Mouse (Mus musculus) heart, adult 18-20 months (tissue): ENCODE data around the gene Armh3. TPM values are rescaled to one million over a fixed set of nuclear protein-coding genes. Genes with fewer than 3 reads are reported as not detected.

ENCODE experiments used
- DNase-seq, 2 experiments: peaks; one replicate each; pipeline ENCODE4 v3.0.0; 2021 to 2022; ENCODE audit warnings: mixed read lengths in 1 of 2
- total RNA-seq, 2 experiments: library from RNA; stranded (reverse); gene quantifications; 2 replicates each; pipeline ENCODE4 v1.2.3; 2021

The Armh3 gene
- total RNA-seq, 2 experiments from 2014 or later = 16.2 to 17.2 TPM

DNA sequence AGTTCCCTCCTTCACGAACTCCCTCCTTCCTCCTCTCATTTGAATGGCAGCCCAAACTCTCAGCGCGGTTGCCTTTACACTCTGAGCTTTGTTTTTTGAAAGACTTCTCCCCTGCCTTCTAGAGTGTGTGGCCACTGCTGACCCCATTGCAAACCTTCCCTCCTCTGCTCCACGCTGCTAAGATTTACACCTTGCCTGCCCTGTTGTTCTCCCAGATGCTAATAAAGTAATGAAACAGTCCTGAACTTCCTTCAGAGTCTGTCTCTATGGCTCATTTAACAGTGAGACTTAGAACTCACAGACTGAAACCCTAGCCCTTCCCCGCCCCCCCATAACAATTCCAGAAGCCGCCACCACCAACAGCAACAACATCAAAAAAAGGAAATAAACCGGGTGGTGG is 208.9 kb downstream of the Armh3 start:
- no peak for DNase-seq

DNA sequence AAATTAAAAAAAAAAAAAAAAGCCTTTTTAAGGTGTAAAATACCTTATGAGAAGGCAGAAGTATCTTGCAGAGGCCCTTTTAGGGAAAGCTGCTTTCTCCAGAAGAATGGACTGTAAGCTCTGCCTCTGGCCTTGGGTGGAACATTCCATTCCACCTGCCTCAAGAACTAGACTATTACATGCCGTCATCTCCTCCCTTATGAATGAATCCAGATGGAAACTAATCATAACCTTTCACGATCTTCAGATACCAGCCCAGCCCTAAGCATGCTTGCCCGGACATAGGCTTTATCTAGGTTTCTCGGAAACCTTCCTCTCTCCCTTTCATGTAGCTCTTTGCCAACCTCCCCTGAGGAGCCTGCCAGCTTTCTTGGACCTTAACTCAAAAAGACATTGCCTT is 210.0 kb downstream of the Armh3 start:
- DNase-seq = no peak

DNA sequence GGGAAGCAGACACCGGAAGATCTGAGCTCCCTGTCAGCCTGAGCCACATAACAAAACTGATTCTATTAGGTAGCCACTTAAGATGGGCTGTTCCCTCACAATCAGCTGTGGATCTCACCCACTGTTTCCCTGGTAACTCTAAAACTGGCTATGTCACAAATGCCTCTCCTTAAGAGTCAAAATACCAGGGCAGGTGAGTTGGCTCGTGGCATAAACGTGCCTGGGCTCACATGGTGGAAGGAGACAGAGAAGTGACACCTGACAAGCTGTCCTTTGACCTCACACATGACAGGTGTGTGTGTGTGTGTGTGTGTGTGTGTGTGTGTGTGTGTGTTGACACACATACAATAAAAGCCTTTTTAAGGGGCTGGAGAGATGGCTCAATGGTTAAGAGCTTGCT is 210.8 kb downstream of the Armh3 start:
- no peak for DNase-seq

DNA sequence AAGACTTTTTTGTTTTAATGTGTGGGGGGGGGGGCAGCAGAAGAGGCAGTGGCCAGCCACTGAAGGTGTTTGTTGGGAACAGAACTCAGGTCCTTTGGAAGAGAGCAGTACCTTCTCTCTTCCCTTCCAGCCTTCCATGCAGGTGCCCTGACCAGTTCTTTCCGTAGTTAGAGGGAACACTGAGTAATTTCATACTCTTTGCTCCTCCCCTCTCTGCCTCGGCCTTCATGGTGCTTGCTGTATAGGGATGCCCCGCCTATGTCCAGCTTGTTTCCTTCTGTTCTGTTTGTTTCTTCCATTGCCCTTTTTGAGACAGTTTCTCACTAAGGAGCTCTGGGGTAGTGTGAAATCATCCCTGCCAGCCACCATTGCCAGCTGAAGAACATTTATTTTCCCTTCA is 212.8 kb downstream of the Armh3 start:
- no peak for DNase-seq

DNA sequence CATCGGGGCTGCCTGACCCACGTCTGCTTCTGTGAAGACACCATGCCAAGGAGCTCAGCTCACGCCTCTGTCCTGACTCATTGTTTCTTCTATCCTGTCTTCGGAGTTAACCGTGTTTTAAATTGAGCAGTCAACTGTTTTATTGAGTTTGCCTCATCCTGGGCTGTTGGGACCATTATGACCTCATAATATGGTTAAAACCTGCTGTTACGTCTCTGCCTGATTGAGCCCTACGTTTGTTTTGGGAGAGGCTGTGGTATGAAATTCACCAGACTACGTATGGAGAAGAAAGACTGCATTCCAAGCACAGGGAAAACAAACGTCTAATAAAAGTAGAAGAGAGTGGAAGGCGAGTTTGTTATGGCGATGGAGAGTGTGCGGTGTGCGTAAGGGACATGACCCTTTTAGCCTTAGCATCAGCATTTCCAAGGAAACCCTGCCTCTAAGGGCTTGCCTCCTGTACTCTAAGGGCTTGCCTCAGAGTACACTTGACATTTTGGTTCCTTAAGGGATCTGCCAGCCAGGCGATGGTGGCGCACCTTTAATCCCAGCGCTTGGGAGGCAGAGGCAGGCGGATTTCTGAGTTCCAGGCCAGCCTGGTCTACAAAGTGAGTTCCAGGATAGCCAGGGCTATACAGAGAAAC is 214.2 kb downstream of the Armh3 start:
- DNase-seq = no peak

DNA sequence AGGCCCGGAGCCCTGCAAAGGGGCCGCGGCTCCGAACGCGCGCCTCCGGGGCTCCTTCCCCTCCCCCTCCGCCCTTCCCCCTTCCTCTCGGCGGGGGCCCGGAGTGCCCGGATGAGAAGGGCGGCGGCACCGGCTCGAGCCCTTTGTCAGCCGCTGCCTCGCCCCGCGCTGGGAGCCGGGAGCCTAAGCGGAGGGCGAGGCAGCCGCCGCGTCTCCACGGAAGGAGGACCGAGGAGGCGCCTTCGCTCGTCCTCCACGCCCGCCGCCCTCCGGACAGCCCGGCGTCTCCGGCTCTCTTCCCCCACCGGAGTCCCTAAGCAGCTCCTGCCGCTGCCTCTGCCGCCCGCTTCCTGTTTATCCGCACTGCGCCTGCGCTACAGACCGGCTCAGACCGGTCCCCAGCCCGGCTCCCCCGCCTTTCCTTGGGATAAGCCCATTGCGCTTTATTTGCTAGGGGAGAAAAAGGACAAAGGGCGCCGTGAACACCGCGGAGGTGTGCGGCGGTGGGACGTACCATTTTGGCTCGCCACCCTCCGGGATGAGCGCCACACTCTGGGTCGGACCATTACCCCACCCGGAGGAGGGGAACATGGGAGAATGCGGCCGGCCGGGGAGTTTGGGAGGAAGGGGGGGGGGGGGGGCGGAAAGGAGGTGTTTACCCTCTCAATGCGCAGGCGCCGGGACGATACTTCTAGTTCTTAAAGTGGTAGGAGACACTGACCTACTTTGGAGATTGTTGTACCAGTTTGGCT is 214.9 kb downstream of the Armh3 start, which contains the start of gene Mgea5:
TSS of gene Mgea5 (minus strand) at position 657 of the 752 bp plus-strand sequence.
- peak; percentile 97 to 99 for DNase-seq

DNA sequence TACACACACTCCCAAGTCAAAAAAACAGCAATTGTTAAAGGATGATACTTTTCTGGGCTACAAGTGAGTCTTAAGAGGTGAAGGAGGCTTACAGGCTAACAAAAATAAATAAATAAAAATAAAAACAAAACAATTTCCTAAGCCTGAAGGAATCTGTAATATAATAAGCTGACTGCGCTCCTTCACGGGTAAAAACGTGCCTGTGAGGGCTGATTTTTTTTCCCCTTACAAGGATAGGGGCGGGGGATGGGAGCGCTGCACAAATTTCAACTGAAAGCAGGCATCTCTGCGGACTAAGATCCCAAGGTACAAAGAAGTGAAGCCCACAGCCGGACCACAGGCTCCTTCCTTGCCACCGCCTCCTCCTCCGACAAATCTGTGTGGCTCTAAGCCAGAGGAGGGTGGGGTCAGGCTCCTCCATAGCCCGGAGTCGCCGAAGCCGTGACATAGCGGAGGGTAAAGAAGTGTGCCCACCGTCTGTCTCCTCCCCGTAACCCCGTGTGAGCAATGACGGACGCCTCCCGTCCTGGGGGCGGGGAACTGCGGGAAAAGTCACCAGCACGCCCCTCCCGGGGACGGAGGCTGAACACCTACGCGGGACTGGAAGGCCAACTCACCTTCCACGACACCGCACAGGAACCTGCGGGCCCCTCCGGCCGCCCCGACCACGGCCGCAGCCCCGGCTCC is 215.8 kb downstream of the Armh3 start:
- peak; percentile 83 to 85 for DNase-seq

DNA sequence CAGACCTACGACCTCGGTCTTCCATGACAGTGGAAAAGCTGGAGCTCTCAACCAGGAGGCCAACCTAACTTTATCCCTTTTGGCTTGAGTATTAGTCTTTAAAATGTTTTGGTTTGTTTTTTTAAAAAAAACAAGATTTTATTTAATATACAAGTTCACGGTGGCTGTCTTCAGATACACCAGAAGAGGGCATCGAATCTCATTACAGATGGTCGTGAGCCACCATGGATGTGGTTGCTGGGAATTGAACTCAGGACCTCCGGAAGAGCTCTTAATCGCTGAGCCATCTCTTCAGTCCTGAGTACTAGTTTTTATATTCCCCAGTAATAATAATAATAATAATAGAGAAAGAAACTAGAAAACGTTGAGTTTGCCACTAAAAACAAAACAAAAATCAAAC is 216.6 kb downstream of the Armh3 start:
- DNase-seq = no peak

DNA sequence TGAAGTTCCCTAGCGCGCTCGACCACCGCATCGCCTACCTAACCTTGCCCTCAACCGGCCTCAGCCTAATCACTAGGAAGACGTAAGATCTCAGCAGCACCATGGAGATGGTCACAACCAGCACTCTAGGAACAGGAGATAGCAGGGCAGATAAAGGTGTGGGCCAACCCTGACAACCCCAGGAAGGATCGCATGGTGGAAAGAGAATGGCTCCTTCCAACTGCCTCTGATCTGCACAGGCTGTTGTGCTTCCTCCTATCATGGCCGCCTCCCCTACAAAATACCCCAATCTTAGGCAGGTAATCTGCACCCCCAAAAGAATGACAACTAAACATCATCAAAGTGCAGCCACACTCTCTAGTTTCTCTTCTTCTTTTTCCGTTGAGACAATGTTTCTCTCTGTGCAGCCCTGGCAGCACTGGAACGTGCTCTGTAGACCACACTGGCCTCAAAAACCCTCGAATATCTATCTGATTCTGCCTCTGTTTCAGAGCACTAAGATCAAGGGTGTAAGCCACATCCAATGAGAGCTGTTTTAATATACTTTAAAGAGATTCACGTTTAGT is 217.9 kb downstream of the Armh3 start:
- no peak for DNase-seq

DNA sequence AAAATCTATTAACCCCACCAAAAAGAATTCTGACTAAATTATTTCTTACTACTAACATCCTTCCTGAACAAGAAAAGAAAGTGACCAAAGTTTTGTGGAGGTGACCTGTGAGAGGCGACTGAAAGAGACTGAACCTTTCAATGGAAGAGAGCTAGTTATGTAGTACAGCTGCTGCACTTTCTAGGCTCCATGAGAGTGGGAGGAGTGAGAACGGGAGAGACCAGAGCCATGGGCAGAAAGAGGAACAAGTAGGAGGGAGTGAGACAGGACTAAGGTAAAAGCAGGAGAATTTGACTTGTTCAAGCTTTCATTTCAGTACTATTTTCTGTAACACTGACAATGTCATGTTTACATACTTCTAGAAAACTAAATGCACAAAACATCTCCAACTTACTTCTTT is 222.8 kb downstream of the Armh3 start:
- DNase-seq = no peak

DNA sequence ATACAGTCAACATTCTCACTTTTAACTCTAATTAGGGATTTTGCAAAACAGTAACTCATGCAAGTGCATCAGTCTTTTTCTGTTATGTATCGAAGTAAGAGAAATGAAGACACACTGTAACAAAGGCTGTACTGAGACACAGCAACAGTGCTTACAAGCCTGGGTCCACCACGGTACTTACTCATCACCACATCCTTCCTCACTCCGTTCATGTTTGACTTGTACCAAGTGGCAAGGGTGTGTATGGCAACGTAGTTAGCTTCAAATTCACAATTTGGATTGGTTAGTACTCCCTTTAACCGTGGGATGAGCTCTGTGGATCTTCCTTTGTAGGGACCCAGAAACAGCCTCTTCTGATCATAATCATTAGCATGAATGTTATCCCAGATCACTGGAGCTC is 226.8 kb downstream of the Armh3 start:
- DNase-seq = no peak

Other genes with a start within 250 kb of the Armh3 start
- 10 to 100 TPM; 17.5 to 18.3 TPM for gene Npm3, start 248.9 kb downstream of the Armh3 start, total RNA-seq
- gene Mgea5, start 214.7 kb downstream of the Armh3 start, total RNA-seq = 10 to 100 TPM; 72.5 to 76.3 TPM
- gene Kcnip2, start 182.4 kb downstream of the Armh3 start, total RNA-seq = 100 to 1,000 TPM; 176 to 206 TPM
- gene Hps6, start 5.0 kb upstream of the Armh3 start, total RNA-seq = 1 to 10 TPM; 5.0 to 5.1 TPM
- gene Pprc1, start 46.4 kb upstream of the Armh3 start, total RNA-seq = 10 to 100 TPM; 14.2 to 14.9 TPM
- gene Ldb1, start 46.7 kb upstream of the Armh3 start, total RNA-seq = 10 to 100 TPM; 35.2 to 37.3 TPM
- gene Nolc1, start 77.4 kb upstream of the Armh3 start, total RNA-seq = 10 to 100 TPM; 17.9 to 19.1 TPM
- gene Elovl3, start 133.4 kb upstream of the Armh3 start, total RNA-seq = 1 to 10 TPM in 1 of 2 experiments, not detected in 1; 5.1 TPM
- gene Pitx3, start 149.8 kb upstream of the Armh3 start, total RNA-seq = 1 to 10 TPM; 1.1 to 1.3 TPM
- gene Gbf1, start 154.0 kb upstream of the Armh3 start, total RNA-seq = 10 to 100 TPM; 38.4 to 41.8 TPM